Mouse (Mus musculus) forebrain, embryonic 13.5 days (tissue): ENCODE data around the gene Tlk1. TPM values are rescaled to one million over a fixed set of nuclear protein-coding genes. Genes with fewer than 3 reads are reported as not detected.

Experiments
- ATAC-seq: fragments of 200-750 bp; cut with Nextera tagmentation; 2 replicates; pipeline ENCODE4 v1.8.0; 2017
- H3K27ac ChIP-seq: fragments of 300-500 bp; sonication (generic); 2 replicates; pipeline ENCODE4 v1.5.1; 2015; ENCODE audit warnings: inconsistent platforms, mild to moderate bottlenecking, moderate library complexity
- H3K27me3 ChIP-seq: fragments of 300-500 bp; sonication (generic); 2 replicates; pipeline ENCODE4 v1.6.1; 2015; ENCODE audit warnings: mild to moderate bottlenecking, inconsistent platforms
- H3K36me3 ChIP-seq: fragments of 300-500 bp; sonication (generic); 2 replicates; pipeline ENCODE4 v1.6.1; 2015; ENCODE audit warnings: mild to moderate bottlenecking, inconsistent platforms; ENCODE audit not compliant: poor library complexity, severe bottlenecking
- H3K4me1 ChIP-seq: fragments of 300-500 bp; sonication (generic); 2 replicates; pipeline ENCODE4 v1.6.1; 2015; ENCODE audit warnings: inconsistent platforms
- H3K4me2 ChIP-seq: fragments of 300-500 bp; sonication (generic); 2 replicates; pipeline ENCODE4 v1.6.1; 2015; ENCODE audit warnings: inconsistent platforms, mild to moderate bottlenecking, moderate library complexity
- H3K4me3 ChIP-seq: fragments of 300-500 bp; sonication (generic); 2 replicates; pipeline ENCODE4 v1.5.1; 2015; ENCODE audit warnings: mild to moderate bottlenecking, inconsistent platforms
- H3K9ac ChIP-seq: fragments of 300-500 bp; sonication (generic); 2 replicates; pipeline ENCODE4 v1.6.1; 2015; ENCODE audit warnings: mild to moderate bottlenecking, inconsistent platforms
- H3K9me3 ChIP-seq: fragments of 300-500 bp; sonication (generic); replicated peaks from 2 replicates; pipeline ENCODE4 v1.6.1; 2016; ENCODE audit warnings: inconsistent platforms
- WGBS: fragments of 180-500 bp; shearing (Covaris S2); methylation state at CpG from one replicate; pipeline ENCODE4 v1.1.7; 2015; 5-methylcytosine and 5-hydroxymethylcytosine counted together
- polyA plus RNA-seq: library from polyadenylated mRNA; unstranded; fragments of >200 nt; fragmentation: Nextera tagmentation; extraction: Ambion mirVana; gene quantifications from 2 replicates; pipeline ENCODE4 v1.2.1, GENCODE M21; 2015

Gene Tlk1
- polyA plus RNA-seq, 1 experiment from 2014 or later = 23.6 TPM

GRCm38 (mm10) chr2:70852796-70853221, 27.3 kb upstream of the Tlk1 start:
- Histone ChIP-seq H3K9ac (0 out of 2 replicates have a peak overlapping the region, but pooled peaks have one; percentile 2), H3K27me3 (no peaks in the 10 kb centered on the region), H3K9me3 (no peaks in the 10 kb centered on the region), H3K4me1 (peaks cover 5% of the 10 kb centered on the region), H3K36me3 (no peaks in the 10 kb centered on the region), H3K27ac (no peak overlapping the region; the same call in 1 of the 2 replicates), H3K4me3 (no peak overlapping the region), H3K4me2 (peak overlapping the region; percentile 28)
- ATAC-seq = 0 out of 2 replicates have a peak, but pooled peaks have one; percentile 19
- WGBS = 50% methylated on average over 11 of the region's 11 CpGs

GRCm38 (mm10) chr2:70852186-70852795, 26.8 kb upstream of the Tlk1 start:
- WGBS = 65% methylated on average over 8 of the region's 8 CpGs
- no peak overlapping the region for H3K27ac ChIP-seq
- peak; percentile 43; the same call in 1 of the 2 replicates for ATAC-seq

GRCm38 (mm10) chr2:70845871-70846270, 20.3 kb upstream of the Tlk1 start:
- Histone ChIP-seq H3K4me1 (no peaks in the 10 kb centered on the region), H3K4me2 (no peak overlapping the region), H3K27ac (no peak overlapping the region), H3K27me3 (no peaks in the 10 kb centered on the region), H3K36me3 (no peaks in the 10 kb centered on the region), H3K9ac (no peak overlapping the region), H3K4me3 (no peak overlapping the region), H3K9me3 (no peaks in the 10 kb centered on the region)
- 53% methylated on average over 2 of the region's 2 CpGs for WGBS
- no peak for ATAC-seq

More at GRCm38 (mm10) chr2:70852186-70852795, 26.8 kb upstream of the Tlk1 start:
- no peaks in the 10 kb centered on the region for H3K9me3 ChIP-seq
- H3K27me3 ChIP-seq = no peaks in the 10 kb centered on the region
- no peak overlapping the region for H3K4me3 ChIP-seq
- H3K4me1 ChIP-seq = peaks cover 5% of the 10 kb centered on the region
- no peaks in the 10 kb centered on the region for H3K36me3 ChIP-seq
- H3K9ac ChIP-seq = 0 out of 2 replicates have a peak overlapping the region, but pooled peaks have one; percentile 2
- H3K4me2 ChIP-seq = peak overlapping the region; percentile 28

GRCm38 (mm10) chr2:70844694-70845395, 19.3 kb upstream of the Tlk1 start:
- Histone ChIP-seq H3K9ac (no peak overlapping the region), H3K27ac (no peak overlapping the region), H3K9me3 (no peaks in the 10 kb centered on the region), H3K36me3 (no peaks in the 10 kb centered on the region), H3K4me2 (no peak overlapping the region), H3K4me3 (no peak overlapping the region), H3K4me1 (no peaks in the 10 kb centered on the region), H3K27me3 (no peaks in the 10 kb centered on the region)
- no peak for ATAC-seq
- WGBS = 88% methylated on average over 9 of the region's 9 CpGs

GRCm38 (mm10) chr2:70842049-70842618, 16.6 kb upstream of the Tlk1 start:
- no peaks in the 10 kb centered on the region for H3K9me3 ChIP-seq
- no peak for ATAC-seq
- H3K36me3 ChIP-seq = no peaks in the 10 kb centered on the region
- H3K4me2 ChIP-seq = no peak overlapping the region
- no peak overlapping the region for H3K9ac ChIP-seq
- H3K4me3 ChIP-seq = no peak overlapping the region
- no peaks in the 10 kb centered on the region for H3K4me1 ChIP-seq
- H3K27ac ChIP-seq = no peak overlapping the region
- 87% methylated on average over 13 of the region's 13 CpGs for WGBS
- H3K27me3 ChIP-seq = no peaks in the 10 kb centered on the region

- H3K27me3 ChIP-seq = no peaks in the 10 kb centered on the region
- H3K4me3 ChIP-seq = no peak overlapping the region
- 46% methylated on average over 12 of the region's 12 CpGs for WGBS
- H3K4me1 ChIP-seq = no peaks in the 10 kb centered on the region
- H3K9me3 ChIP-seq = no peaks in the 10 kb centered on the region
- no peak overlapping the region for H3K27ac ChIP-seq
- no peak overlapping the region for H3K4me2 ChIP-seq
- no peak overlapping the region for H3K9ac ChIP-seq
- ATAC-seq = no peak
- H3K36me3 ChIP-seq = no peaks in the 10 kb centered on the region
Measured at GRCm38 (mm10) chr2:70838536-70839216, 13.1 kb upstream of the Tlk1 start.

- Histone ChIP-seq H3K27me3 (no peaks in the 10 kb centered on the region), H3K9ac (no peak overlapping the region), H3K4me3 (no peak overlapping the region), H3K27ac (no peak overlapping the region), H3K4me2 (no peak overlapping the region), H3K36me3 (no peaks in the 10 kb centered on the region), H3K9me3 (no peaks in the 10 kb centered on the region), H3K4me1 (no peaks in the 10 kb centered on the region)
- 74% methylated on average over 4 of the region's 4 CpGs for WGBS
- ATAC-seq = no peak
Measured at GRCm38 (mm10) chr2:70836306-70836651, 10.8 kb upstream of the Tlk1 start.

- no peak overlapping the region for H3K27ac ChIP-seq
- H3K4me2 ChIP-seq = no peak overlapping the region
- H3K9me3 ChIP-seq = no peaks in the 10 kb centered on the region
- no peaks in the 10 kb centered on the region for H3K36me3 ChIP-seq
- H3K27me3 ChIP-seq = no peaks in the 10 kb centered on the region
- no peaks in the 10 kb centered on the region for H3K4me1 ChIP-seq
- WGBS = 69% methylated on average over 9 of the region's 9 CpGs
- no peak for ATAC-seq
- no peak overlapping the region for H3K9ac ChIP-seq
- no peak overlapping the region for H3K4me3 ChIP-seq
Measured at GRCm38 (mm10) chr2:70835641-70836305, 10.2 kb upstream of the Tlk1 start.

GRCm38 (mm10) chr2:70835209-70835608, 9.7 kb upstream of the Tlk1 start:
- no peak for ATAC-seq
- no peaks in the 10 kb centered on the region for H3K4me1 ChIP-seq

GRCm38 (mm10) chr2:70833261-70833660, 7.7 kb upstream of the Tlk1 start:
- Histone ChIP-seq H3K9me3 (no peaks in the 10 kb centered on the region), H3K36me3 (no peaks in the 10 kb centered on the region), H3K27ac (no peak overlapping the region), H3K4me3 (no peak overlapping the region), H3K9ac (no peak overlapping the region), H3K4me1 (no peaks in the 10 kb centered on the region), H3K27me3 (no peaks in the 10 kb centered on the region), H3K4me2 (no peak overlapping the region)
- WGBS = 64% methylated on average over 1 of the region's 1 CpGs
- ATAC-seq = no peak

More at GRCm38 (mm10) chr2:70835209-70835608, 9.7 kb upstream of the Tlk1 start:
- H3K9ac ChIP-seq = no peak overlapping the region
- H3K4me2 ChIP-seq = no peak overlapping the region
- WGBS = 77% methylated on average over 2 of the region's 2 CpGs
- no peak overlapping the region for H3K4me3 ChIP-seq
- H3K27me3 ChIP-seq = no peaks in the 10 kb centered on the region
- H3K36me3 ChIP-seq = no peaks in the 10 kb centered on the region
- no peak overlapping the region for H3K27ac ChIP-seq
- H3K9me3 ChIP-seq = no peaks in the 10 kb centered on the region

- H3K9me3 ChIP-seq = no peaks in the 10 kb centered on the region
- ATAC-seq = no peak
- no peak overlapping the region for H3K27ac ChIP-seq
- H3K27me3 ChIP-seq = no peaks in the 10 kb centered on the region
- no peak overlapping the region for H3K4me2 ChIP-seq
- no peaks in the 10 kb centered on the region for H3K36me3 ChIP-seq
- H3K4me3 ChIP-seq = no peak overlapping the region
- no peak overlapping the region for H3K9ac ChIP-seq
- no peaks in the 10 kb centered on the region for H3K4me1 ChIP-seq
- 88% methylated on average over 10 of the region's 10 CpGs for WGBS
Measured at GRCm38 (mm10) chr2:70831709-70832350, 6.3 kb upstream of the Tlk1 start.
